Mouse (Mus musculus) kidney, embryonic 14.5 days (tissue): ENCODE measurements around the gene Dgke. TPM values are rescaled to one million over a fixed set of nuclear protein-coding genes. Genes with fewer than 3 reads are reported as not detected.
"Not testable (repeated sequence)": the region's sequence is repeated elsewhere in the genome, so short reads cannot be mapped to it uniquely, and the experiment has no call there.

ENCODE experiments used
- ATAC-seq: fragments of 200-750 bp; cut with Nextera tagmentation; 2 replicates; pipeline ENCODE4 v1.8.0; 2017; ENCODE audit warnings: moderate number of reproducible peaks, mild to moderate bottlenecking, moderate TSS enrichment, moderate library complexity; ENCODE audit not compliant: low FRiP score, low TSS enrichment
- H3K27ac ChIP-seq: fragments of 300-500 bp; sonication (generic); 2 replicates; pipeline ENCODE4 v1.5.1; 2014; ENCODE audit warnings: low read depth, mild to moderate bottlenecking, low read length, moderate library complexity, mixed read lengths
- H3K27me3 ChIP-seq: fragments of 300-500 bp; sonication (generic); 2 replicates; pipeline ENCODE4 v1.6.1; 2014; ENCODE audit warnings: mild to moderate bottlenecking, low read length; ENCODE audit not compliant: control insufficient read depth, insufficient read depth
- H3K36me3 ChIP-seq: fragments of 300-500 bp; sonication (generic); 2 replicates; pipeline ENCODE4 v1.6.1; 2014; ENCODE audit warnings: low read length, mixed read lengths; ENCODE audit not compliant: control insufficient read depth, insufficient read depth
- H3K4me1 ChIP-seq: fragments of 300-500 bp; sonication (generic); 2 replicates; pipeline ENCODE4 v1.6.1; 2014; ENCODE audit warnings: low read length, mixed read lengths; ENCODE audit not compliant: control insufficient read depth, insufficient read depth
- H3K4me2 ChIP-seq: fragments of 300-500 bp; sonication (generic); replicated peaks from 2 replicates; pipeline ENCODE4 v1.6.1; 2014; ENCODE audit warnings: low read depth, mild to moderate bottlenecking, low read length
- H3K4me3 ChIP-seq: fragments of 300-500 bp; sonication (generic); 2 replicates; pipeline ENCODE4 v1.5.1; 2014; ENCODE audit warnings: mild to moderate bottlenecking, low read length
- H3K9ac ChIP-seq: fragments of 300-500 bp; sonication (generic); 2 replicates; pipeline ENCODE4 v1.6.1; 2014; ENCODE audit warnings: low read depth, mild to moderate bottlenecking, low read length, moderate library complexity
- H3K9me3 ChIP-seq: fragments of 300-500 bp; sonication (generic); 2 replicates; pipeline ENCODE4 v1.6.1; 2016; ENCODE audit warnings: low read length; ENCODE audit not compliant: control insufficient read depth
- WGBS: fragments of 180-500 bp; shearing (Covaris S2); extraction: QIAGEN DNeasy Blood & Tissue Kit; methylation state at CpG from one replicate; pipeline ENCODE4 v1.1.7; 2014; 5-methylcytosine and 5-hydroxymethylcytosine counted together
- polyA plus RNA-seq: library from polyadenylated mRNA; unstranded; fragments of >200 nt; fragmentation: Nextera tagmentation; extraction: Ambion mirVana; gene quantifications from 2 replicates; pipeline ENCODE4 v1.2.1, GENCODE M21; 2014

Dgke gene
- polyA plus RNA-seq, 1 experiment from 2014 or later: 5.3 TPM

- not testable (repeated sequence) for H3K4me2 ChIP-seq, H3K9ac ChIP-seq, H3K9me3 ChIP-seq, H3K4me3 ChIP-seq, ATAC-seq, H3K27me3 ChIP-seq, H3K27ac ChIP-seq, H3K4me1 ChIP-seq, H3K36me3 ChIP-seq
- 91% methylated on average over 10 of the region's 10 CpGs for WGBS
Observed at GRCm38 (mm10) chr11:89097292-89097691, 30.6 kb upstream of the Dgke start.

DNA sequence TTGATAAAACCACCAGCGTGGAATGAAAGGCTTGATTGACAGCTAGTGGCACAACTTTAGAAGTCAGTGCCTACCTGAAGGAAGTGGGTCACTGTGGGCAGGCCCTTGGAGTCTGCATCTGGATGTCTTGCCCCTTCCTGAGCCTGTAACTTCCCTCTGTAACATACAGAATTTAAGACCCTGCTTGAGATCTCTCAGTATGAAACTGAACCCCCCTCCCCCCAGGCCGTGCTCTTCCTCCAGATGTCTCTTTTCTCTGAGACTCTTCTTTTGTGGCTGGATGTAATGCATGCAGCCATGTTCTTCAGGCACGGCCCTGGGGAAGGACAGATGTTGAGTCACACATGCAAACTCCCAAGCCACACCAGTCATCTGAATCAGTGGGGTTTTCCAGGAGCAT is 28.7 kb upstream of the Dgke start:
- no peak for ATAC-seq
- no peak overlapping the region for H3K4me3 ChIP-seq
- no peak overlapping the region for H3K4me2 ChIP-seq
- no peaks in the 10 kb centered on the region for H3K9me3 ChIP-seq
- H3K27me3 ChIP-seq: no peaks in the 10 kb centered on the region
- no peaks in the 10 kb centered on the region for H3K4me1 ChIP-seq
- 80% methylated on average over 3 of the region's 3 CpGs for WGBS
- no peak overlapping the region for H3K27ac ChIP-seq
- no peak overlapping the region for H3K9ac ChIP-seq
- no peaks in the 10 kb centered on the region for H3K36me3 ChIP-seq

DNA sequence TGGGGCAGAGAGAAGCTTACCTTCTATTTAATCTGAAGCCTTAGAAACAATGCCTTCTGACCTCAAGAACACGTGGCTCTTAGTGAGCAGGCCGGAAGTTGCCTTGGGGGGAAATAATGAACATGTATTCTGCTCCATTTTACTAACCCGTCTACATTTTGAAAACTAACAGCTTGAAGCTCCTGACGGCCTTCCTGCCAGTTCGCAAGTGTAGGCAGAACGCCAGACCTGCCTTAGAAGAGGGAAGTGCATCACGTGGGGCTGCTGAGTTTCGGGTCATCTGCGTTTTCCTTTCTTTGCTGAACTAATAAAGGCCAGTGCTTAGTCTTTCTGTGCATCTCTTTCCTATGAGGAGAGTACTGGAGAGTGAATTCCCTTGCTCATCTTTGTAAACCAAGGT is 26.1 kb upstream of the Dgke start:
- Histone ChIP-seq H3K9ac (no peak overlapping the region), H3K4me3 (no peak overlapping the region), H3K27me3 (no peaks in the 10 kb centered on the region), H3K36me3 (no peaks in the 10 kb centered on the region), H3K4me2 (no peak overlapping the region), H3K27ac (no peak overlapping the region), H3K4me1 (no peaks in the 10 kb centered on the region), H3K9me3 (no peaks in the 10 kb centered on the region)
- no peak for ATAC-seq
- WGBS: 60% methylated on average over 9 of the region's 9 CpGs

DNA sequence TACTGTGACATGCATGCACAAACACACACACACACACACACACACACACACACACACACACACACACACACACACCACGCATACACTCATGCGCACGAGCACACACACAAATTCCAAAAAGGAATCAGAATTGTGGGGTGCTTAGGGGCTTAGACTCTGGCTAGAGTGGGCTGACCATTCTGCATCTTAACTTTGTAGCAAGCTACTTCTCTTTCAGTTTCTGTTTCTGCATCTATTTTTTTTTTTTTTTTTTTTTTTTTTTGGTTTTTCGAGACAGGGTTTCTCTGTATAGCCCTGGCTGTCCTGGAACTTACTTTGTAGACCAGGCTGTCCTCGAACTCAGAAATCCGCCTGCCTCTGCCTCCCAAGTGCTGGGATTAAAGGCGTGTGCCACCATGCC is 23.7 kb upstream of the Dgke start:
- WGBS: 95% methylated on average over 7 of the region's 7 CpGs
- not testable (repeated sequence) for ATAC-seq, H3K27me3 ChIP-seq

GRCm38 (mm10) chr11:89088754-89089153 is 22.1 kb upstream of the Dgke start:
- Histone ChIP-seq H3K4me1 (no peaks in the 10 kb centered on the region), H3K9ac (no peak overlapping the region), H3K27me3 (no peaks in the 10 kb centered on the region), H3K9me3 (no peaks in the 10 kb centered on the region), H3K4me2 (no peak overlapping the region), H3K36me3 (no peaks in the 10 kb centered on the region), H3K4me3 (no peak overlapping the region), H3K27ac (no peak overlapping the region)
- WGBS: 85% methylated on average over 4 of the region's 4 CpGs
- ATAC-seq: no peak

More for the DNA sequence above, 23.7 kb upstream of the Dgke start:
- not testable (repeated sequence) for H3K4me1 ChIP-seq, H3K9ac ChIP-seq, H3K4me2 ChIP-seq, H3K36me3 ChIP-seq, H3K27ac ChIP-seq, H3K4me3 ChIP-seq, H3K9me3 ChIP-seq

GRCm38 (mm10) chr11:89086208-89086809 is 19.7 kb upstream of the Dgke start:
- no peak overlapping the region for H3K27ac ChIP-seq
- H3K9me3 ChIP-seq: no peaks in the 10 kb centered on the region
- no peak overlapping the region for H3K9ac ChIP-seq
- no peaks in the 10 kb centered on the region for H3K36me3 ChIP-seq
- no peaks in the 10 kb centered on the region for H3K27me3 ChIP-seq
- no peak overlapping the region for H3K4me2 ChIP-seq
- H3K4me3 ChIP-seq: no peak overlapping the region
- 66% methylated on average over 10 of the region's 10 CpGs for WGBS
- no peak for ATAC-seq
- no peaks in the 10 kb centered on the region for H3K4me1 ChIP-seq

- Histone ChIP-seq H3K36me3 (no peaks in the 10 kb centered on the region), H3K4me1 (no peaks in the 10 kb centered on the region), H3K9me3 (no peaks in the 10 kb centered on the region), H3K9ac (no peak overlapping the region), H3K4me2 (no peak overlapping the region), H3K4me3 (no peak overlapping the region), H3K27me3 (no peaks in the 10 kb centered on the region), H3K27ac (no peak overlapping the region)
- 47% methylated on average over 7 of the region's 7 CpGs for WGBS
- no peak for ATAC-seq
Observed at GRCm38 (mm10) chr11:89084601-89085000, 18.0 kb upstream of the Dgke start.

- H3K27me3 ChIP-seq, H3K9me3 ChIP-seq, H3K4me3 ChIP-seq, H3K4me1 ChIP-seq, H3K4me2 ChIP-seq, H3K36me3 ChIP-seq, ATAC-seq, H3K27ac ChIP-seq, H3K9ac ChIP-seq: not testable (repeated sequence)
- WGBS: 82% methylated on average over 3 of the region's 3 CpGs
Observed at GRCm38 (mm10) chr11:89082691-89083090, 16.0 kb upstream of the Dgke start.

DNA sequence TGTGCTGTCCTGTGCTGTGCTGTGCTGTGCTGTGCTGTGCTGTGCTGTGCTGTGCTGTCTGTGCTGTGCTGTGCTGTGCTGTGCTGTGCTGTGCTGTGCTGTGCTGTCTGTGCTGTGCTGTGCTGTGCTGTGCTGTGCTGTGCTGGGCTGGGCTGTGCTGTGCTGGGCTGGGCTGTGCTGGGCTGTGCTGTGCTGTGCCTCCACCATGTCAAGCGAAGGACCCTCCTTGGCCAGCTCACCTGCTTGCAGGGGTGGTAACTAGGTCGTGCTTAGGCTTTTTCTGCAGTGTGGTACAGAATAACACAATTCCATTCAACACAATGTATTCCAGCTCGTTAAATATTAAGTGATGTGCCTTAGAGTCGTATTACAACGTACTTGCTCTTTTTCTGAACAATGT is 15.3 kb upstream of the Dgke start:
- not testable (repeated sequence) for H3K9me3 ChIP-seq, H3K27me3 ChIP-seq, H3K4me3 ChIP-seq, H3K4me1 ChIP-seq, H3K9ac ChIP-seq, H3K36me3 ChIP-seq, H3K27ac ChIP-seq, H3K4me2 ChIP-seq, ATAC-seq
- WGBS: 53% methylated on average over 5 of the region's 5 CpGs
